Mouse (Mus musculus) kidney, postnatal 25 days (tissue): Measurements from ENCODE around the gene Med23.

Experiments
- DNase-seq, 2 experiments: peaks; one replicate each; pipeline ENCODE4 v3.0.0; 2021; ENCODE audit warnings: mixed read lengths in 2 of 2

The Med23 gene

DNA sequence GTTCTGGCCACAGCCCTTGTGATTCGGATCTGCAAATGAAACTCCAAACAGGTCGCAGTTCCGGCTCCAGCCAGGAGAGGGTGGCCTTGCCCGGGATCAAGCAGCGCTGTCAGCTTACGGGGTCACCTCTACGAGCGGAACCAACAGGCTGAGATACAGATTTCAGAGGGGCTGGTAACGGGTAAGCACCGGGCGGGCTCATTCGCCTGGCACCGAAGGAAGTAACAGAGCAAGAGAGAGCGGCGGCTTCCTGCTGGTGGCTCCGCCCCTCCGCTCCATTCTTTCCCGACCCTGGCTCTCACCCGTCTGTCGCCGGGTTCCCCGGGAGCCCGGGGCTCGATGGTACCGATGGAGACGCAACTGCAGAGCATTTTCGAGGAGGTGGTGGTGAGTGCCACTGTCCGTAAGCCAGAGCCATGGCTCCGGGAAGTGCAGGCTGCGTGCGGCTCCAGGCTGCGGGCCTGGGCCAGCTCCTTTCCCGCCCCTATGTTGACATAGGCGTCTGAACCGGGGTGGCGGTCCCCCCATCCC is at the start of gene Med23:
Med23 (plus strand) TSS at position 227 of the 531 bp plus-strand sequence.
- peak; percentile 97 to 98 for DNase-seq

DNA sequence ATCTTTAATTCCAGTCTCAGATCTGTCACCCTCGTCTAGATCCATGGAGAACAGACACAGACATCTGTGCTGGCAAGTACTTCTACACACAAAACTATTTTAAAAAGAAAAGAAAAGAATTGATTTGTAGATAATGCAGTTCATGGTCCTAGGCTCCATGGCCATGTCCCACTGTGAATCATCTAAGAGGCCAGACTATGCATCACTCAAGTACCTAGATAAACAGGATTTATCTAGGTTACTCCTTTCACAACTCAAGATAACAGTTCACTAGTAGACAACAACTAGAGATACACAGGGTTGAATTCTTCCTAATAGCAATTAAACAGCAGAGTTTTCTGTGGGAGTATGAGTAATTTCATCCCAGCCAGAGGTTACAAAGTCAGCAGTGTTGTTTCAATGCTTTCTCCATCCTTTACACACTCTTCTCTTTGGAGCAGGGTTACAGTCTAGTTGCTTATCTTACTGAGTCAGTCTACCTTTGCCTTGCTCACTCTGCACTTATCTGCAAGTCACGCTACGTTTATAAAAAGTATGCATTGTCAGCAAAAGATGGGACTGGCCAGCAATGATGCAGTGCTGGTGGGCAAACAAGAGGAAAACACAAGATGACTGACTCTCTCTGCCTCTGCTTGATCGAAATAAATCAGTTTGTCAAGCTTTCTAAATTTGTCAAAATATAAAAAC is 47.7 kb upstream of the Med23 start:
- DNase-seq, result no peak

DNA sequence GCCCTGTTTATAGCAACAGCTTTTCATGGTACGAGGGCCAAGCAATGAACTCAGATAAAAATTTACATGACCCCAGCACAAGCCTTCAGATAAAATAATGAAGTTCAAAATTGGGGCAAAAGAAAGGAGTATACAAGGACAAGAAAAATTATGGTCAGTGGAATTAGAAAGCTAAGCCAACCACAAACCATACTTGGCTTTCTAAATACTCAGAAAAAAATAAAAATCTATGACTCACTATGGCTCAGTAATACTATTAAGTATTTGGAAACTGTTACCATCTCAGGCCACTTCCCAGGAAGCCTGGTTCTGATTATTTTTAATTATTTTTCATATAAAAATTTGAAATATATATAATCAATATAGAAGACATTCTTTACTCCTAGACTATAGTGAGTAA is 46.9 kb upstream of the Med23 start:
- DNase-seq, result no peak

DNA sequence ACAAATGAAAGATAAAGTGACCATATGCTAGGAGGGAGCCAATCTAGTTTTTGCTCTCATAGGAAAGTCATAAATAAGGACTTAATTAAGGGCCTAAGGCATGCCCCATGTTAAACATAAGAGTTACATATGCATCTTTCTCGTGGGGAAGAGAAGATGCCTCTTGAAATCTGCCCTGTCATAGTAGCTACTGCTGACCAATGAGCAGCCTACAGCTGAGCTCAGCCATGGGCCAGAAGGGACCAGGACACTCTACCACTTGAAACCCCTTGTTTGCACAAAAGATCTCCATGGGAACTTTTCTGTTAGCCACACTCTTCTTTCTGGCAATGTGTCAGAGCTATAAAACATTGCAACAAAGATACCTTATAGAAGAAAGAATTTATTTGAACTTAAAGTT is 46.5 kb upstream of the Med23 start:
- no peak for DNase-seq

DNA sequence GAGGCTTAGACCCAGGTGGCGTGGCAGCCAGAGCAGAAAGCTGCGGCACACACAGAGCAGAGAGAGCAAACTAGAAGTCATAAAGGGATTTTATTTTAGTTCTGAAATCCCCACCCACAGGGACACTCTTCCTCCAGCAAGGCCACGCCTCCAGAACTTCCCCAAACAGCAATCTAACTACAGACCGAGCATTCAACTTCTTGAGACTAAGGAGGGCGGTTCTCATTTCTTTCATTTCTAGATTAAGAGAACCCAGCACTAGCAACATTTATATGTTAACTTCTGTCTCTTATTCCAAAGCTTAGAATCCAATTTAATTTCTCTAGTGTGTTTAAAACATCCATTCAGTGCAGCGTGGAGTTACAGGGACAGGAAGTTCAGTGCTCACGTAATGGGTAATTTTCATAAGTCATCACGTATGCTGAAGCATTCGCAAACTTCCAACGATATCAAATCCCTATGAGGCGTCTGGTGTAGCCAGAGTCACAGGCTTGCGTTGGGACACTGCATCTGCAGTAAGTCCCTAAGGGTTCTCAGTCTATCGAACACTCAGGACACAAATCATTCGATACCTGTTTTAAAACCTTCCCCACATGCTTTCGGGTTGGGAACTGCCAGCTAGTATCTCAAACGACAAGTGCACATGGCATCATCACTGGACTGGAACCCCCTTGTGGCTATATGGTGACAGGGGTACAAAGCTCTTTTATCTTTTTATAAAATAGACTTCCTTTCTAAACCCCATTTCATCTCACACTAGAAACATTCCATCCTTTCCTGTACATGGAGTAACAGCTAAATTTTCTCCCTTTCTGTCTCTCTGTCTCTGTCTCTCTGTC is 45.9 kb upstream of the Med23 start:
- DNase-seq, result no peak

DNA sequence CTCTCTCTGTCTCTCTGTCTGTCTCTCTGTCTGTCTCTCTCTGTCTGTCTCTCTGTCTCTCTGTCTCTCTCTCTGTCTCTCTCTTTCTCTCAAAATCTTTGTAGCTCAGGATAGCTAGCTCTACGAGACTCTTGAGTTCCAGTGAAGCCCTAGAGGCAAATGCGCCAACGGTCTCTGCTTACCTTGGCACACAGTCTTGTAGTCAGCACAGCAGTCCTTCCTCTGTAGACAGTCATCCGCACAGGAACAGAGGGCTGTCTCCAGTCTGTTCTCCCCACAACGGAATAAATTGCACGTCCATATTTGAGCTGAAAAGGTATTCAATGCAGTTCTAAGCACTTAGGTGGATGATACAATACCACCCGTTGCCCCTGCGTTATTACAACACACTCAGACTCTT is 45.2 kb upstream of the Med23 start:
- DNase-seq, result no peak

DNA sequence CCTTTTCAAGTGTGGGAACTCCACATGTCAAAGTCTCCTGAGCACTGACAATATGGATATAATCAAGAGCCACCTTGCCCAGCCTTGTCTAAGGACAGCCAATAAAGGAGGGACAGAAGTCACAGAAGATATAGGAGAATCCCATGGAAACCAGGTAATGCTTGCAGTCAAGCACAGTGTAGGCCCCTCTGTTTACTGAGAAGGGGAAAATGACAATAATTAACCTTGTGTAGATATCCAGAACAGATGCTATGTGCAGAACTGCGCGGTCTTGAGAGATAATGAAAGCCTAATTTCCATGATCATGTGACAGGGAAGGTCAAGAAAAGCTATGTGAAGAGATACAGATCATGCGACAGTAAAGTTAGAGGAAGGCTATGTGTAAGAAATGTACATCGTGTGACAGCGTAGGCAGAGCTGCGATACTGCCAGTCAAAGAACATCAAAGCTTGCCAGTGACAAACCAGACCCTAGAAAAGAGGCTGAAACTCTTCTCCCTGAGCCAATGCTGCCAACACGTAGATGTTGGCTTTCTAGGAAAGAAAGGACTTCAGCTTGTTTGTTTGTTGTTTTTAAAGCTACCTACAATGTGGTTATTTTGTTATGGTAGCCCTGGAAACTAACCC is 44.2 kb upstream of the Med23 start:
- no peak for DNase-seq

DNA sequence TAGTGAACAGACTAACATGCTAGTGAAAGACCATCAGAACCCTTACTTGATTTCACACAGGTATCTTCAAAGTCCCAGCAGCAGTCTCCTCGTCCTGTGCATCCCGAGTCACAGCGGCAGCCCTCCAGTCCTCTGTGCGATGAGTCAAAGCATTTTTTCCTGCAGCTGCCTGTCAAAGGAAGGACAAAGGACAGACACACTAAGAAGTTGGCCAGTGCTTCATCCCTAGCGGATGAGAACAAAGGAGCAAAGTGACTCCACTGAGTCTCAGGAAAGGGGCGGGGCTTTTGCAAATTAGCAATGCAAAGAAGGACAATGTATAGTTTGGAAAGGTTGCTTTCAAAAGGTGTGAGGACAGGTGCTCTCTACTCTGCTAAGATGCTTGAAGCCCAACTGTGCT is 43.7 kb upstream of the Med23 start:
- no peak for DNase-seq

DNA sequence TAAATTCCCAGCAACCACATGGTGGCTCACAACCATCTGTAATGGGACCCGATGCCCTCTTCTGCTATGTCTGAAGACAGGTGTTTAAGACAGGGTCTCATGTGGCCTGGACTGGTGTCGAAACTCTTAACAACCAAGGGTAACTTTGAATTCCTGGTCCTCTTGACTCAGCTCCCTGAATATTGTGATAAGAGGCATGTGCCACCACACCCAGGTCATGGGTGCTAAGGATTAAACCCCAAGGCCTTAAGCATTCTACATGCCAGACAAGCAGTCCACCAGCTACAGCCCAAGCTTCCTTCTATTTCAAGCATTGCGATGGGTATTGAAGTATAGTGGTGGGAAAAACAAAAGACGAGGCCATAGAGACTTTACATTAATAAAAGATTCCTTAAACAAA is 41.6 kb upstream of the Med23 start:
- no peak for DNase-seq

DNA sequence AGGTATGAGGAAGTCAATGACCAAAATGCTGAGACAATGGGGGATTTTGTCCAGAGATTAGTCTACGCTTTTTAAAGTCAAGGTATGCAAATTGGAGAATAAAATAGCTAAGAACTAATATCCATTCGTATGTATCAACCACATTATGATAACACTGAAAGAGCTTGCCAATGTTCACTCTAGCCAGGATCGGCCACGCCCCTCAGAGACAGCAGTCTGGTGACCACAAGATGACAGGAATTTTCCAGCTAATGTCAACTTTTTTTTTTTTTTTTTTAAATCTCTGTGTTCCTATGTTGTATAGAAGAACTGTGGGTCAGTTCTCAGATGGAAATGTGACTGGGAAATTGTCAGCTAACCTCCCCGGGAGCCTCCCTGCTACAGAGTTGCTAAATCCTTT is 39.3 kb upstream of the Med23 start:
- no peak for DNase-seq

DNA sequence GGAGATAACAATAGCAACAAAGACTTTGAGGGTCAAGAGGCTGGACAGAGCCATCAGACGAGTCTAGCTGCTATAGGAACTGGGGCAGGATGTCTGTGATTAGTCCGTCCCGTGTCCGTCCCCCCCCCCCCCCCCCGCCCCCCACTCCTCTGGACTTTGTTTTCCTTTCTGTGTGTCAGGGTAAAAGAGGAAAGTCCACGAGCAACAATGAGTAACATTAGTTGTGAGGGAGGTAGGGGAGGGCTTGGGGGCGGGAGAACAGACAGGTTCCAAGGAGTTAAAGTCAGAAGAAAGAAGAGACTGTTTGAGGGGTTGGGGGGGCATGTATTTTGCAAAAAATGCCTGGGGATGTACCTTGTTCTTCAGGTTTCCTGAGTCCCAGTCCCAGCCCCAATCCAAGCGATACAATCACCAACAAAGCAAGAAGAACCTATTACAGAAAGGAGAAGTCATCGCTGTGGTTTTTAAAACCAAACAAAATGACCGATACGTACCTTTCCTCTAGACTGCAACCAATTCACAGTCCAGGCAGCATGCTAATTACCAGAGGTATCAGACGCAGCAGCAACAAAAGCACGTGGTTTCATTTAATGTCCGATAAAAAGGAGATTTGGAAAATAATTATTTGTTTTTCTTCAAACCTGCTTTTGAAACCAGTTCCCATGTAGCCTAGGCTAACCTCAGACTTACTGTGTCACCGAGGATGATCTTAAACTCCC is 38.2 kb upstream of the Med23 start:
- peak in 1 of 2 experiments; percentile 41 for DNase-seq

DNA sequence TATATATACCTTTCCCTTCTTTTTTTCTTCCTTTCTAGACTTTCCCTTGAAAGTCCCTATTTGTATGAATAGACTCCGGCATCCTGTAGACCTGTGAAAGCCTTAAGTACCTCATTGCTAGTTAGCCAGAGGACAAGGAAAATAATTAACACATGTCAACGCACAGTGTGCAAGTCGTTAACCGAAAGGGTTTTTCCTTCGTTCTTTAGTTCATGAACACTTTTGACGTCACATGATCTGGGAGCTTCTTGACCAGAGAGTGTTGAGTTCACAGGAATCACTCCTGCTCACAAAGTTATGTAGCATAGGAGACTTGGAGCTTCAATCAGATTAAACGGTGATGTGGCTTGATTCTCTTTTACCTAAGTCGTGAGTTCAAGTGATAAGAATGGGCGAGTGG is 37.5 kb upstream of the Med23 start:
- DNase-seq, result no peak

DNA sequence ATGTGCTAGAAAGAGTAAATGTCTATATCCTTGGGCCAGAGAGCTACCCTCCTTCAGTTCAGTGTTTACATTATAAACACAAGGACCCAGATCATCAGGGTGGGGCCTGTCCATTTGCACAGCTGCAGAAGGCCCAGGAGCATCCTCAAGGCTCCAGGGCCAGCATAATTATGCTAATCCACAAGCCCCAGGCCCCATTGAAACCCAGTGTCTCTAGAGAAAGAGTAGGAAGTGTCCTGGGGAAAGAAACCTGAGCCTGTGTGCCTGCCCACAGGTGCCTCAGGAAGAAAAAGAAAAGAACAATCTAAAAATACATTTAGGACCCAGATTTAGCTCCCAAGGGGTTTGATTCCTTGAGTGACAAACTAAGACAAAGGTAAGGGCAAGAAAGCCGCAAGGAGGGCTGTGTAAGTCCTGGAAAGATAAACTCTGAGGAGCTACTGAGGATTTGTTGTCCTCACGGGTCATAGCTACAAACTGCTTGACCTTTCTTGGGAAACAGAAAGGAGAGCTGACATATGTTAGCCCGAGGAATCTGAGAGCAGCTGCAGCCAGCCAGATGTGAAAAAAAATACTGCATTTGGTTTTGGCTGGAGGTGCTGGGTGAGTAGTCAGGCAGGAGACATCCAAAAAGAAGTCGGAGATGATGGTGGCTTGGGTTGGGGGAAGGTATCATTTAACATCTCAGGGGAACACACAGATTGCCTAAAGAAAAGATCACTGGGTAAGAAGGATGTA is 35.0 kb upstream of the Med23 start:
- no peak for DNase-seq

DNA sequence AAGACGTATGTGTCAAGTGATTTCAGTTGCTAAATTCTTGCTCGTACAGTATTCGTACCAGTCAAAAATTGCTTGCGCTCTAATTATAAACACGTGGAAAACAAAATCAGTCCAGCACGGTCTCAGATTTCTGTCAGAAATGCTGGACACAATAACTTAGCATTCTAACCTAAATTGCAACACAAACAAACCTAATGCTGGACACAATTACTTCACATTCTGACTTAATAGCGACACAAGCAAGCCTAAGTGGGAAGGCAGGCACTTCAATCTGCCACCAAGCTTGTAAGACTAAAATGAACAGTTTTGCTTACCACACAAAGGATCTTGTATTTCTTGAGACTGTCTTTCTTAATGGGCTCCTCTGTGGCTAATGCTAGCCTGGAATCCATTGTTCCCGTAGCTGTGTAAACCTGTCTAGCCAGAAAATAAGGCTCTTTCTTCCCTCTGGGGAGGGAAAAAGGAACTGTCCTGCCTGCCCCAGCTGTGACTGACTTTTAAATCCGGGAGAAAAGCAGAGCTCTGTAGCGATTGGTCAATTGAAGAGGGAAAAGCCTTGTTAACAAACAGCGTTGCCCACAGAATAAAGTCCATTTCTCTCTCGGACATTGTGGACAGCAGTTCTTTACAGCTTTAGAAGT is 34.0 kb upstream of the Med23 start:
- peak in 1 of 2 experiments; percentile 22 for DNase-seq

DNA sequence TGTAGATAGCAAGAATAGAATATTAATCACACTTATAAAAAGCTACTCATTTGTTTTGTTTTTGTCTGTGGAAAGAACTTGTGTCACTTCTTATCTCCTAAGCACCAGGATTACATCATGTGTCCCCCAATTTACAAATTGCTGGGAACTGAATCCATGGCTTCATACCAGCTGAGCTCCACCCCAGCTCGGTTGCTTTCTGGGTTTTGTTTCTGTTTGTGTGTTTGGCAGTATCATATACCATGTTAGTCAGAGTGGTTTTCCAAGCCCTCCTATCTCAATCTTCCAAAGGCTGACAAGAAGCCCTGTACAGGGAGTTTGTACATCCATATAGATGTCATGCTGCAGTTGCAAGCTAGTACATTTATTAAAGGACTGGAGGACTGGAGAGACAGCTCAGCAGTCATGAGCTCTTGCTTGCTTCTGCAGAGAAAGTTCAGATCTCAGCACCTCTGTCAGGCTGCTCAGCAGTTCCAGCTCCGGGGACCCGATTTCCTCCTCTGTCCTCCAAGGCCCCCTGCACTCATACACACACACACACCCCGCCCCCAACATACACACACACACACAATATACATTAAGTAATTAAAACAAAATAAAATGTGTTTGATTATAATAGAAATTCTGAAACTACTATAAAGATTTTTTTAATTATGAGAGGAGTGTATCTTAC is 33.3 kb upstream of the Med23 start:
- DNase-seq, result no peak

DNA sequence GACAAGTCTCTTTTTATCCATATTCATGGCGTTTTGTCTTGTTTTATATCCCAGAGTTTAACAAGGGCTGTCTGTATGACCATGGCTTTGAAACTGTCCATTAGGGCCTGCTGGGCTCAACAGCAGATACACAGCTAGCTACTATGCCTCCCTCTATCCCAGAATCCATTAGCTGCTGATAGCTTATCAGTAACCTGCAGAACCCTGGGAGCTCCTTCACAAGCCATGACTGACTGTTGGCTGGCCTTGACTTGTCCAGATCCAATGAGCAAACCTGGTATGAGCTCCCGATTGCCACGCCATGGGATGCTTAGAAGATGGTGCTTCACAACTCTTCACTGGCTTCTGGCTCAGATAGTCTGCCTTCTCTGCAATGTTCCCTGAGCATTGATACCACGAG is 29.0 kb upstream of the Med23 start:
- DNase-seq, result no peak

DNA sequence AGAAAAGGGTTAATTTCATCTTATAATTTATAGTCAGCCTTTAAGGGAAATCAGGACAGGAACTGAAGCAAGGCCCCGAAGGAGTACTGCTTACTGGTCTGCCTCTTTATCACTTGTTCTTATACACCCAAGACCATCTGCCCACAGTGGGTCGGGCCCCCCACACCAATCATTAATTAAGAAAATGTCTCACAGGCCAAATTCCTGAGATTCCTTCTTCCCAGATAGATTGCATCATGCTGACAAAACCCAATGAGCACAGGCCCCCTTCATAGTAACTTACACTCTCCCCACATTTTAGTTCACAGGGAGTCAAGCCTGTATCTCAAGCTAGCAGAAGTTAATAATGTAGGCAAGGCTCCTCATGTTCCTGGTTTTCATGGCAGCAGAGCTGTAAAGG is 27.8 kb upstream of the Med23 start:
- no peak for DNase-seq

DNA sequence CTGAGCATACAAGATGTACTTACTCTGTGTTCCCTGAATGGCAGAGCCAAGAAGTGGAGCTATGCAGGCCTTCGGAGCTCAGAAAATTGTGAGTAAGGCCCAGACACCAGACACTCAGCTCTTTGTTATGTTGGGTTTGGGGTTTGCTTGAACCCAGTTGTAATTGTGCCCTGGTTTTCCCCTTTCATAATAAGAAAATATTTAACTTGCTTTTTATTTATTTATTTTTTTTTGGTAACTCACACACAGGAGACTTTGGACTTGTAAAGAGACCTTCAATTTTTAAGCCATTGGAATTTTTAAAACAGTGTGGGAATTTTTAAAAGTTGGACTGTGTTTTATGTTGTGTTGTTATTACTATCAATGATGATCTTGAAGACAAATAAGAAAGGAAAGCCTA is 27.1 kb upstream of the Med23 start, which contains the start of gene Enpp3:
Enpp3 (minus strand) TSS at position 148 of the 400 bp plus-strand sequence.
- no peak for DNase-seq

DNA sequence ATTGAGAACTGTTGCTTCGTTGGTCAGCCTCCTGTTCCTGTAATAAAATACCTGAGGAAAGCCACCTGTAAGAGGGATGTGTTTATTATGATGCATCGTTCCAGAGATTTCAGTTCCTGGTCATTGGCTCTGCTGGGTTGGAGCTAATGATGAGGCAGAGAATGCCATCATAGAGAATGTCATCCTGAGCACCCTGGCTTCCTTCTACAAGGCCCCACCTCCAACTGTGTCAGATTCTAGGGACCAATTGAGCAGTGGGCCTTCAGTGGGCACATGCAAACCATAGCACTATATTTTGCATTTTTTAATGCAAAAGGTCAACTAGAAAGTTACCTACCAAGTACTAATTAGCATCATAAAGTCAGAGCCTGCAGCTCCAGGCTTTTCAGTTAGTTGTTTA is 6.6 kb upstream of the Med23 start:
- DNase-seq, result no peak

DNA sequence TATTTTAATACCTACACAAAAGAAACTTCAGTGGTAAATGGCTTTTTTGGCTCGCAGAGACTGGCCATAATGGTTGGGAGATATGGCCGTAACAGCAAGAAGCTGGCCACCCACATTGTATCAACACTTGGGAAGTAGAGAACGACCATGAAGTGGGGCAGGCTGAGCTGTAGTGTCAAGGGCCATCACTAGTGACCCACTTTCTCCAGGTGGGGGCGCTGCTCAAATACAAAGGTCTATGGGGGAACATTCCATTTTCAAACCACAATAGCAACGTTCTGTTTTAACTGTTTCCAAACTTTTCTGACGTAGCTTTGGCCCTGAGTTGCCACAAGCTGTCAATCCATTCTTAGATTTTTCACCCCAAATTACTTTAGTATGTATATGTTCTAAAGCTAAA is 5.4 kb upstream of the Med23 start:
- no peak for DNase-seq

DNA sequence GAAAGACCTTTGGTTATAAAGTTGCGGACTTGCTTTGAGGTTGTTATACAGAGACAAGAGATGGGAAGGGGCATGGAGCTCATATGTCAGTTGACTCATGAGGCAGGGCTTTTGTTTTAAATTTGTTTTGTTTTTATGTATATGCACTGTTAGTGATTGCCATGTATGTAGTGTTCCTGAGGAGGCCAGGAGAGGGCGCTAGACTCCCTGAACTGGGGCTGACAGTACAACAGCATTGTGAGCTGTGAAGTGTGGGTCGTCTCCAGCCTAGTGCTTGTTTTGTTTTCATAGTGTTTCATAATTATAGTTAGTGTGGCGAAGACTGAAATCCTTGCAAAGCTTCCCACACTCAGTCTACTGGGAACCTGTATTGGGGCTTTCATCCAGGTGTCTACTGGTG is 3.8 kb downstream of the Med23 start:
- no peak for DNase-seq
